Mouse (Mus musculus) thymus, postnatal 4 days (tissue): ENCODE data around the gene Pcdh7.
"Not testable (repeated sequence)": the region's sequence is repeated elsewhere in the genome, so short reads cannot be mapped to it uniquely, and the experiment has no call there.

Experiments
- DNase-seq: peaks from one replicate; pipeline ENCODE4 v3.0.0; 2021

The Pcdh7 gene

DNA sequence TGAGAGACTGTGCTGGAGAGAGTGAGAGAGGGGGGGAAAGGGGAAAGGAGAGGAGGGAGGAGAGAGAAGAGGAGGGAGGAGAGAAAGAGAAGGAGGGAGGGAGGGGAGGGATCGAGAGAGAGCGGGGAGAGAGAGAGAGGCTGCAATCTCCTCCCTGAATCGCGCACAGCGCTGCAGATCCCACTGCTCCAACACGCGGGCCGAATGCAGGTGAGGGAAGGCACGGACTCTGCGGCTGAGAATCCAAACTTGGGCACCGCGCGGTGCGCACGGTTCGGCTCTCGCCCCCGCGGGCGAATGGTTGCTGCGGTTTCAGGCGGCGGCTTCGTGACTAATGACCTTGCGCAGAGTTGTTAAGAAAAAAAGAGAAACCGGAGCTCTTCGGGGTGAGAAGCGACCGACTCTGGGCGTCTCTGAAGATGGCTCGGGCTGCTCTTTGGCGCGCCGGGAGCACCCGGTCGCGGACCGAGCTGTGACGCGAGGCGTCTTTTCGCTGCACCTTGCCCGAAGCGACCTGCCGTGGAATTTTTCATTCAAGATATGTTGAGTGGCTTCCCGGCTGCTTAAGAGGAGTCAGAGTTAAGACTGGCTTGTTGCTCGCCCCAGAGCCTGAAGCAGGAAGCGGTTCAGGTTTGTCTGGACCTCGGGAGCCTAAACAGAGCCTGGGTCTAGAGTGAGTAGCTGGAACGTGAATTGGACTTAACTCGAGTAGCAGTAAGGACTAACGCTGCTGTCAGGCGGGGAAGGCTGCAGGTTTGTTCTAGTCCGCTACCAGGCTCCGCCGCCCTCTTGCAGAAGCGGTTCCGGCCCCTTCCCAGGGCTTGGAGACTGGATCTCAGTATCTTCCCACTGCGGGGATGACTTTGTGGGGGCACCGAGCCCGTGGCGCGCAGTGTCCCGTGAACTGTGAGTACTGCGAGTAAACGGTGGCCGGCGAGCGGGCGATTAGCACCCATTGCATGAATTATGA, at the start of gene Pcdh7:
Gene Pcdh7, plus strand, starts transcription at position 62 of the 970 bp plus-strand sequence.
- DNase-seq = peak; percentile 49

DNA sequence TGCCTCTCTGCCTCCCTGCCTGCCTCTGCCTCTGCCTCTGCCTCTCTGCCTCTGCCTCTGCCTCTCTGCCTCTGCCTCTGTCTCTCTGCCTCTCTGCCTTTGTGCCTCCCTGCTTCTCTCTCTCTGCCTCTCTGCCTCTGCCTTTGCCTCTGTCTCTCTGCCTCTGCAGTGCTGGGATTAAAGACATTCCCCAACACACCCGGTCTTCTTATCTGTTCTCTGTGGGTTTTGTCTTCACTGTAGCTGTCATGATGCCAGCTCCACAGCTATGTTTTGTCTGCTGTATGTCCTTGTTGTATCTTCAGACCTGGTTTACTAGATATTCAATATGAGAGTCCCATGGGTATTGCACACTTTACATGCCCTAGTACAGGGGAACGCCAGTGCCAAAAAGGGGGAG, 40.8 kb upstream of the Pcdh7 start:
- DNase-seq = not testable (repeated sequence)

DNA sequence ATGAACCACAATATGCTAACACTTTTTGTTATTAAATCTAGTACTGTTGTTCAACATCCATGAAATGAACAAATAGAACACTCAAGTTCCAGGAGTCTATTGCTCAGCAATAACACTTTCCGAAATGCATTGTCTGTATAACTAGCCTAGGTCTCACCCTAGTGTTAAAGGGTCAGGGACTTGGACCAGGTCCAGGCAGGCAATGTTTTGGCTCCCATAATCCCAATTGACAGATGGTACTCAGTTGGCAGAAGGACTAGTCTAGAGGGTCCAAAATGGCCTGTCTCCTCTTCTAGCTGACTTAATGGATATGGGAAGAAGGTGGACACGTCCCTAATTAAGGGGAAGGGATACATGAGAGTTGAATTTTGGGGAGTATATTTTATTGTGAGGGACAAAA, 9.4 kb upstream of the Pcdh7 start:
- DNase-seq = no peak

DNA sequence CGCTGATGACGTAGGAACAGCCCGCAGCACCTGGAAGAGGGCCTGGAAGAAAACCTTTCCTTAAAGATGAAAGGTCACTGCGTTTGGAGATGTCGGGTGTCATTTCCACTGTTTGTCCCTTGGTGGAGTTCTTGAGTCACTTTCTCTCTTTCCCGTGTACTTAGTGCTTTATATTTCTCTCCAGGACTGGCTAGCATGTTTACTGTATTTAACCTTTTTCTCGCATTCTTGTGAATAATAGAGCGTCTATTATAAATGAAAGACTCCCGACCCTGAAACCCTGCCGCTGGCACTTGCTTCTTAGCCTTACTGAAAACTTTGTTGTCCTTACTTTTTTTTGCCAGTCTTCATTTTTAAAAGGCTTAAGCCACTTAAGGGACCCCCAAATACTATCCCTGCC, 3.8 kb upstream of the Pcdh7 start:
- DNase-seq = no peak

DNA sequence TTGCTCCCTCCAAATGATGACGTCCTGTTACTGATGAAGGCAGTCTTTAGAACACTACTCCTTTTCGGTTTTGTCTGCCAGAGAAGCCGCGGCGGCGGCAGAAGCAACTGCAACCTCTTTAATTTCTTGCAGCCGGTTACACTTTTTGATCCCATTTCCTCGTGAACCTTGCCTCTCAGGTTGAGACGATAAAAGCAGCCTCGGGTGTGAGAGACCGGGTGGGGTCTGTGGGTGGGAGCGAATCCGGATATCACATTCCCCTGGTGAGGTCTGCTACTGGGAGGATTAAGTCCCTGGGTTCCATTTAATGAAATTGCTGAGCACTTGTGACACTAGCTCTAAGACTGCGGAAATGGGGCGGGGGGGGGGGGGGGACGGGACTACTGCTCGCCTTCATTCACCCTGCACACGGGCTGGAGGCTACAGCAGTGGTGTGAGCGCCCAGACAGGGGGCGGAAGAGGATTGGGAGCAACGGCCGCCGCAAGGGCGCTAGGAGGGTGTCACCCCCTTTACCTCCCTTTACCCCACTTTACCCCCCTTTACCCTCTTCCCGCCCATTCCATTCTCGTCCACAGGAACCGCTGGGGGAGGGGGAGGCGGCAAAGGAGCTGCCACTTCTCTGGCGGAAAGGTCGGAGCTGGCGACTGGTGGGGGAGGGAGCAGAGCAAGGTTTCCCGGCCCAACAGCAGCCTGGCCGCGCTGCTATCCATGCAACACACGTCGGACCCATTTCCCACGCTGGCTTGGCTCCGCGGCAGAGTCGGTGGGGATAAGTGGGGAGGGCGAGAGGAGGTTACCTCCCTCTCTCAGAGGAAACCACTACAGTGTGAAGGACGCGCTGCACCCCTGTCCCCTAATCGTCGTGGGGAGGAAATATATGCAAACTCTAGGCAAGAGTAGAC, 2.9 kb upstream of the Pcdh7 start:
- peak; percentile 54 for DNase-seq

DNA sequence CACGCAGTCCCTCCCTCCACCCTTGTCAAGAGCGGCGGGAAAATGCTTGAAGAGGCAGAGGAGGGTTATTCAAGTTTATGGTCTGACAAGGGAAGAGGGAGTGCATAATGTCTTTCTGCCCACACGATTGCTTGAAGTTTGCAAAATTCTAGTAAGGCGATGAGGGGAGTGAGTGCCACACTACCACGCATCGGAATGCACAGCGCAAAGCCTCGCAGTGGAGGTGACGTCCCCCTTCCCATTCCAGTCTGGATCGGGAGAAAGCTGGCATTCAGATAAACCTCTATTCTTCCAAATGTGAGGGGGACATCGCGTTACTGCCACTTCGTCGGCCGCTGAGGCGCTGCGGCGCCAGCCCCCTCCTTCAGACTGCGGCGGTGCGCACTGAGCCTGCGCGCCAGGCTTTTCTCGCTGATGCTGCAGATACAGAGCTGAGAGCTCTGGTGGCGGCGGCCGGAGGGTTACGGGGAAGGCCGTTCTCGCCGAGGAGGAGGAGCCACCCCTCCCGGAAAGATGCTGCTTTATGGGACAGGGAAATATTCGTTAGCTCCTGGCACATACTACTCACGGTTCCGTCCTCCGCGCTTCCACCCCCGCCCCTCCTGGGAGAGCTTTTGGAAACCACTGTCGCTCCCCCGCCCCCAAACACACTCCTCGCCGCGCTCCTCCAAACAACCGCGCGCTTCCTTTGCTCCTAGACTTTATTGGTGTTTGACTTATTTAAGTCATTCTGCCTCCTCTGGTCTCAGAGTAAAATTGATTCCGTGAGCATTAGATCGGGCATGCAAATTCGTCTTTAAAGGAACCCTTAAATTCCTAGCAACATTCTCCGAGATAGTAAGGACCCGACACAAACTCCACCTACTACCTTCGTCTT, 2.0 kb upstream of the Pcdh7 start:
- DNase-seq = peak; percentile 78

DNA sequence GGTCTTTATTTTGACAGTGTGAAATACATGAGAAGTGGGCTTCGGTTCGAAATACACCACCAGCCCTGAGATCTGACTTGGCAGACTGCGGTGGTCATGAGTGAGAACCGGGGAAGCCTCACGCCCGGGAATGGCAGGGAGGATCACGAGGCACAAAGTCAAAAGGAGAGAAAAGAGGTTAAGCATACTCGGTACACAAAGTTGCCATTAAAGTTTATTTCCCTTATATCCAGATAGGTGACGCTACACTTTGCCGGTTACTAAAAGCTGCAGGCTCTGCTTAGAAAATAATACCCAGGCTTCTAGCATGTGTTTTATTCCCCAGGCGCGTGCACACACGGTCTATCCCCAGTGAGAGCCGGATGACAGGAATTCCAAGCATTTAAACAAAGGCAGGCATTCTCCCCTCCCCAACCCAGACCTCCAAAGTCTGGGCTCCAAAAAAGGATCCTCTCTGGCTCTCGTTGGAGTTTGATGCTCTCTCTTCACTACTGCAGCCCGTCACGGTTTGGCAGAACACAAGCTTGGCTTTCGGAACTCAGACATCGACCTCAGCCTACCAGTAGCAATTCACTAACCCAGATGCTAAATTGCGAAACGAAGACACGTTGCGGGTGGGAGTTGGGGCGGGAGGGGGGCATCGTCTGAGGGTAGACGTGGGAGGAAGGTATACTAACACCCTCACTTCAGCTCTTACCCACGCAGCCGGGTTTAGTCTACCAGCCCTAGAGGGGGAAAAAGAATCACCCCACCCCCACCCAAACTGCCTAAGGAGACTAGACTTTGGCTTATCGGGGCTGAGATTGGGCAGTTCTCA, 1.1 kb upstream of the Pcdh7 start:
- peak; percentile 14 for DNase-seq

DNA sequence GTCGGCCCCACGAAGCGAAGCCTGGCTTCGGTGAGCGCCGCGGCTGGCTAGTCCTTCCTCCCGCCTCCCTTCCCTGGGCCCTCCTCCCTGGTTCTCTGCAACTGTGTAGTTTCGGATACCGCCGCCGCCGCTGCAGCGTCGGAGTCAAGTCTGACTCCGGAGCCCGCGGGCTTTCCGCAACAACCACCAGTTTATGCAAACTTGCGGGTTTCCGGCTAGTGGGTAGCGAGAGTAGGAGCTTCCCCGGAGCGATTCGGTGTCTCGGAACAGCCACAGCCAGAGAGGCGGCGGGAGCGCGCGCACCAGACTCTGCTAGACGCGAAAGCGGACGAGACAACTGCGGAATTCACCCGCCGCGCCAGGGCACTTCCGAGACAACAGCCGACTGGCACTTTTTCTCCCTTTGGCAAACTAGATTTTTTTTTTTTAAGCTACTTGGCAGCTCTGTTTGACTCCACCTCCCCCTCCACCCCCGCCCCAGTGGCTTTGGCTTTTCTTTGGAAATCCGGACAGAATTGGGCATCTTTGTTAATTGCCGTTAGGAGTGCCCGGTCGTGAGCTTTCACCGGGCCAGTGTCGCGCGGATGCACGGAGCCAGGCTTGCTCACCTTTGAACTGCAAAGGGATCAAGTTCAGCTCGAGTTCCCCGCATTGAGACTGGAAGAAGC, 395 bp upstream of the Pcdh7 start:
- DNase-seq = peak; percentile 71

DNA sequence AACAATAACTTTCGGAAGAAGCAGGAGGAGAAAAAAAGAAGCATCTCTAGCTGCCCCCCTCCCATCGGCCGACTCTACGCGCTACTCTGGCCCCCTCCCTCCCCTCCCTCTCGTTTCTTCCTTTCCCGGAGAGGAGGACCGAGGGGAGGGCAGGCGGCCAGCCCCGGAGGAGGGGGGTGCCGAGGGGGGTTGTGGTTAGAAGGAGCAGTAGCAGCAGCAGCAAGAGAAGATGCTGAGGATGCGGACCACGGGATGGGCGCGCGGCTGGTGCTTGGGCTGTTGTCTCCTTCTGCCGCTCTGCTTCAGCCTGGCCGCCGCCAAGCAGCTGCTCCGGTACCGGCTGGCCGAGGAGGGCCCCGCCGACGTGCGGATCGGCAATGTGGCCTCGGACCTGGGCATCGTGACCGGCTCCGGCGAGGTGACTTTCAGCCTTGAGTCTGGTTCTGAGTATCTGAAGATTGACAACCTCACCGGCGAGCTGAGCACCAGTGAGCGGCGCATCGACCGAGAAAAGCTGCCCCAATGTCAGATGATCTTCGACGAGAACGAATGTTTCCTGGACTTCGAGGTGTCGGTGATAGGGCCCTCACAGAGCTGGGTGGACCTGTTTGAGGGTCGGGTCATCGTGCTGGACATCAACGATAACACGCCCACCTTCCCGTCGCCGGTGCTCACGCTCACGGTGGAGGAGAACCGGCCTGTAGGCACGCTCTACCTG, 1.3 kb downstream of the Pcdh7 start:
- DNase-seq = peak; percentile 41

DNA sequence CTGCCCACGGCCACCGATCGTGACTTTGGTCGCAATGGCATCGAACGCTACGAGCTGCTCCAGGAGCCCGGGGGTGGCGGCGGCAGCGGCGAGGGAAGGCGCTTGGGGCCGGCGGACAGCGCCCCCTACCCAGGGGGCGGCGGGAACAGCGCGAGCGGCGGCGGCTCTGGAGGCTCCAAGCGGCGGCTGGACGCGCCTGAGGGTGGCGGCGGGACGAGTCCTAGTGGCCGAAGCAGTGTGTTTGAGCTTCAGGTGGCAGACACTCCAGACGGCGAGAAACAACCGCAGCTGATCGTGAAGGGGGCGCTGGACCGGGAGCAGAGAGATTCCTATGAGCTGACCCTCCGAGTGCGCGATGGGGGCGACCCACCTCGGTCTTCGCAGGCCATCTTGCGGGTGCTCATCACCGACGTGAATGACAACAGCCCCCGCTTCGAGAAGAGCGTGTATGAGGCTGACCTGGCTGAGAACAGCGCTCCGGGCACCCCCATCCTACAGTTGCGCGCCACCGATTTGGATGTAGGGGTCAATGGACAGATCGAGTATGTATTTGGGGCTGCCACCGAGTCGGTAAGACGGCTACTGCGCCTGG, 1.9 kb downstream of the Pcdh7 start:
- DNase-seq = peak; percentile 76

DNA sequence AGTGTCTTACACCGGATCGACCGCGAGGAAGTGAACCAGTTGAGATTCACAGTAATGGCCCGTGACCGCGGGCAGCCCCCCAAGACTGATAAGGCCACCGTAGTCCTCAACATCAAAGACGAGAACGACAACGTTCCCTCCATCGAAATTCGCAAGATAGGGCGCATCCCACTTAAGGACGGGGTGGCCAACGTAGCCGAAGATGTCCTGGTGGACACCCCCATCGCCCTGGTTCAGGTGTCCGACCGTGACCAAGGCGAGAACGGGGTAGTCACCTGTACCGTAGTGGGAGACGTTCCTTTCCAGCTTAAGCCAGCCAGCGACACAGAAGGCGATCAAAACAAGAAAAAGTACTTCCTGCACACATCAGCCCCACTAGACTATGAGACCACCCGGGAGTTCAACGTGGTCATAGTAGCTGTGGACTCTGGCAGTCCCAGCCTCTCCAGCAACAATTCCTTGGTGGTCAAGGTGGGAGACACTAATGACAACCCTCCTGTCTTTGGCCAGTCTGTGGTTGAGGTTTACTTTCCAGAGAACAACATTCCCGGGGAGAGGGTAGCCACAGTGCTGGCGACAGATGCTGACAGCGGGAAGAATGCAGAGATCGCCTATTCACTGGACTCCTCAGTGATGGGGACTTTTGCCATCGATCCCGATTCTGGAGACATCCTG, 2.6 kb downstream of the Pcdh7 start:
- DNase-seq = no peak

DNA sequence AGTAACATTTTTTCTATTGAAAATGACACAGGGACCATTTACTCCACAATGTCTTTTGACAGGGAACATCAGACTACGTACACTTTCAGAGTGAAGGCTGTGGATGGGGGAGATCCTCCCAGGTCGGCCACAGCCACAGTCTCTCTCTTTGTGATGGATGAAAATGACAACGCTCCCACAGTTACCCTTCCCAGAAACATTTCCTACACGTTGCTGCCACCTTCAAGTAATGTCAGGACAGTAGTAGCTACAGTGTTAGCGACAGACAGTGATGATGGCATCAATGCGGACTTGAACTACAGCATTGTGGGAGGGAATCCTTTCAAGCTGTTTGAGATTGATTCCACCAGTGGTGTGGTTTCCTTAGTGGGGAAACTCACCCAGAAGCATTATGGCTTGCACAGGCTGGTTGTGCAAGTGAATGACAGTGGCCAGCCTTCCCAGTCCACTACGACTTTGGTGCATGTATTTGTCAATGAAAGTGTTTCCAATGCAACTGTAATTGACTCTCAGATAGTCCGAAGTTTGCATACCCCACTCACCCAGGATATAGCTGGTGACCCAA, 3.5 kb downstream of the Pcdh7 start:
- DNase-seq = no peak

DNA sequence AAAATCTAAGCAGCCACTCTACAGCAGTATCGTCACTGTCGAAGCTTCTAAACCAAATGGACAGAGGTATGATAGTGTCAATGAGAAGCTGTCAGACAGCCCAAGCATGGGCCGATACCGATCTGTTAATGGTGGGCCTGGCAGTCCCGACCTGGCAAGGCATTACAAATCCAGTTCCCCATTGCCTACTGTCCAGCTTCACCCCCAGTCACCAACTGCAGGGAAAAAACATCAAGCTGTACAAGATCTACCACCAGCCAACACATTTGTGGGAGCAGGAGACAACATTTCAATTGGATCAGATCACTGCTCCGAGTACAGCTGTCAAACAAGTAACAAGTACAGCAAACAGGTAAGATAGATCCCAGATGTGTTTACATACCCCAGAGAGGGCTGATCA, 4.2 kb downstream of the Pcdh7 start:
- no peak for DNase-seq

DNA sequence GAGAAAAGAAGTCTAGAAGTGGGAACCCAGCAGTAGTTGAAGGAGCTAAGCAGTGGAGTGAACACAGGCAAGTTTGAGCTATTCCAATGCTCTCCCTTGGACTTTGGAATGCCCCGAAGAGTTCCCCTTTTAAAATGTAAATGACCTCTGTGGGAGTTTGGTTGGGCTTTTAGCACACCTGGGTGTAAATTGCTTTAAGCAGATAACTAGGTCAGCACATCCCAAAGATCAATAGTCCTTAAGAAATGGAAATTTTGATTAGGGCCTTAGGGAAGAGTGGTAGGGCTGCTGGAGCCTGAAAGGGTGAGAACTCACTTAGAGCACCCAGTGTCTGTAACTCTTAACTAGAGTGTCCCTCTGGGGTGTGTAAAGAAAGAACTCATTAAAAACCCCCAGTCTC, 15.7 kb downstream of the Pcdh7 start:
- DNase-seq = no peak

DNA sequence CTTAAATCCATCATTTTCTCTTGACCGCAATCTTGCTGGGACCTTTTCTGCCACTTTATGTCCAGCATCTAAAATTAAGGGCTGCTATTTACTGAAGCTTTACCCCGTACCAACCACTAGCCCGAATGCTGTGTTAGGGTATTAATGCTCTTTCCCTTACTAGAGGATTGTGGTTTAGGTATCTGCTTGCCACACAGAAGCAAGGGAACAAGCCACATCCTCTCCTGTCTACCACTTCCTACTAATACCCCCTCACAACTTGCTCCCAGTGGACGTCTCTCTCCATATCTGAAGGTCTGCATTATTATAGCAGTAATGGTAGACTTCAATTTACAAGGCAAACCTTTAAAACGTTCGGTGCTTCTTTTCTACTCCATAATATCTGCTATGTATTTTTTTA, 18.0 kb downstream of the Pcdh7 start:
- no peak for DNase-seq

DNA sequence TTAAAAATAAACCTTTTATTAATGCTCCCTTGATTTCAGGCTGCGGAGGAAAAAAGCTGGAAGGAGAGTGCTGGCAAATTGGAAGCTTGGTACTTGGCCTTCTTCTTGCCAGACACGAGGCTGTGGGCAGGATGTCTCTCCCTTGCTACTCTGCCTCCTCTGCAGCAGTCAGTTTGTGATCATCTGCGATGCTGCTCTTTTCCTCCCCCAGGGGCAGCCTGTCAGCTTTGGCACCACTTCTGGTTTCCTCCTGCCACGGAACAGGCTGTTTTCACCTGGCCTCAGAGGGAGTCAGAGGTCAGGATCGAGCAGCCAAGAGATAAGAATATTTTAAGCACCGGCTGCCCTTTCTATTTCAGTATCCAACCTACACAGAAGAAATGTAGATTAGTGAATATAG, 25.2 kb downstream of the Pcdh7 start:
- peak; percentile 16 for DNase-seq

DNA sequence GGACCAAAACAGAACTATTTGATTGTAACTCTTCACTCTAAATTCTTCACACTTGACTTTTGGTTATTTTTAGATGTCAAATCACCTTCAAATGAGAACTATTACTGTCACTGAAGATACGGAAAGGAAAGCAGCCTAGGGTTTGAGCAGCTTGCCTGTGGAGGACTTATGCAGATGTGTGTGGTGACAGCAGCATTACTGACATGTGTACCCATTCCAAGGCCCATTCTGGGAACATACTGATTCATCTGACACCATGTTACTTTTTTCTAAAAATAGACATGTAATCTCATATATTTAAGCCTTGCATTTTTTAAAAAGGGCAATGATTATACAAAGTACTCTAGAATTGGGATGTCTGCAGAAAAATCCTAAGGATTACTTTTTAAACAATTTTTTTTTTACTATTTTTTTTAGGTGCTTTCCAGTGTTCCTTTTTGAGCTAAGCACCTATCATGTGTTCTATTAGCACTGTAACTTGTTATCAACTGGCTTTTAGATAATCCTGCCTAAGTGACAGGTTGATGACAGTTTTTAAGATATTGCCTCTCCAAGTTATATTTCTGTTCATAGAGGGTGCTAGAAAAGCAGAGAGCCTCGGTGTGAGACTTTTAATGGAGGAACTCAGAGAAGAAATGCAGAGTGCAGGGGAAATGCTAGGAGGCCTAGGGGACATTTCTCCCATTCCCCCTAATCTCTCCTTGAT, 26.3 kb downstream of the Pcdh7 start:
- no peak for DNase-seq

DNA sequence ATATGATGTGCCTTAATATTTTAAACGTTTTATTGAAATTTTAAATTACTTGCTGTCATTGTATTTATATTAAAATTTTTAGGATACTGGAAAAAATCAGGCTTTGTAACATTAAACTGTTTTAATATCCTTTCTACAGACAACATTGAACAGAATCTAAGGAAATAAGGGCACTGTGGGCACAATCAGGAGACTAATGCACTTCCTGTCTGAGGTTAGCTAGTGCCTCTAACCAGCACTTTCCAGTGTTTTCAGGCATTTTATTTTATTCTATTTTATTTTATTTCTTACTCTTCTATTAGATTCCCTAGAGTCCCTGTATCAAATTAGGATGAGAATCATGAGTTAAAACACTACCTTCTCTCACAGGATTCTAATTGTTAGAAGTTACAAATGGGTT, 28.1 kb downstream of the Pcdh7 start:
- DNase-seq = no peak

DNA sequence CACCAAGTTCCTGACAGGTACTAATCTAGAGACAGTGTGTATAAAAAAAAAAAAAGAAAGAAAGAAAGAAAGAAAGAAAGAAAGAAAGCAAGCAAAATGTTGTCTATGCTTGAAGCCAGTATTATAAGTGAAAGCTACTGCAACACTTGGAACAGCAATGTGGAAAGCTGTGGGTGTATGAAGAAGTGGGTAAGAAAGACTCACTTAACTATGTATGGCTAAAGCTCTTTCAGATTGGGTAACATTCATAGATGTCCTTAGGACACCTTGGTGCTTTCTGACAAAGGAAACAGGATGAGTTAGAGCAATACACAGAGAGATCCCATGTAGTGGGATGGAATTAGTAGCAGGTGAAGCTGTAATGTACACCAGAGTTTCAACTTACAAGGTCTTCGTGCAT, 32.6 kb downstream of the Pcdh7 start:
- DNase-seq = no peak
